Mouse (Mus musculus): ENCODE measurements at regions not wholly inside any gene's neighbourhood (a gene's known extent, or its start where the extent isn't known, plus 50 kb on each side); places are given as distances from the start of the nearest gene placed in this dataset.
A peak's percentile ranks its signal among the peaks of the same experiment; 100 is the strongest.
"Not testable (repeated sequence)": the region's sequence is repeated elsewhere in the genome, so short reads cannot be mapped to it uniquely, and the experiment has no call there.

- H3K4me3 ChIP-seq (replicated peaks): no peak overlapping the region
- no peaks in the 10 kb centered on the region for H3K9me3 ChIP-seq
- H3K36me3 ChIP-seq (replicated peaks; ENCODE audit: low read length): no peaks in the 10 kb centered on the region
- no peaks in the 10 kb centered on the region for H3K4me1 ChIP-seq
- no peaks in the 10 kb centered on the region for H3K27me3 ChIP-seq (replicated peaks)
- TF ChIP-seq GATA1 (IDR thresholded peaks at IDR 0.05; ENCODE audit: borderline replicate concordance, low read length) (no peak), FLI1 (IDR thresholded peaks at IDR 0.05; ENCODE audit: low read length) (no peak)
Observed at GRCm38 (mm10) chr13:89375526-89376474, 163.8 kb upstream of the Hapln1 start.

GRCm38 (mm10) chr13:89378365-89378764, 161.2 kb upstream of the Hapln1 start:
- Histone ChIP-seq H3K9me3 (no peaks in the 10 kb centered on the region), H3K36me3 (replicated peaks; ENCODE audit: low read length) (no peaks in the 10 kb centered on the region), H3K27me3 (replicated peaks) (no peaks in the 10 kb centered on the region), H3K4me1 (no peaks in the 10 kb centered on the region), H3K4me3 (replicated peaks) (no peak overlapping the region)
- TF ChIP-seq GATA1 (IDR thresholded peaks at IDR 0.05; ENCODE audit: borderline replicate concordance, low read length) (no peak), FLI1 (IDR thresholded peaks at IDR 0.05; ENCODE audit: low read length) (no peak)

- H3K4me3 ChIP-seq (replicated peaks); H3K4me1 ChIP-seq; H3K27me3 ChIP-seq (replicated peaks); H3K9me3 ChIP-seq; H3K36me3 ChIP-seq (replicated peaks; ENCODE audit: low read length): not testable (repeated sequence)
Observed at GRCm38 (mm10) chr13:89383619-89384190, 155.9 kb upstream of the Hapln1 start.

DNA sequence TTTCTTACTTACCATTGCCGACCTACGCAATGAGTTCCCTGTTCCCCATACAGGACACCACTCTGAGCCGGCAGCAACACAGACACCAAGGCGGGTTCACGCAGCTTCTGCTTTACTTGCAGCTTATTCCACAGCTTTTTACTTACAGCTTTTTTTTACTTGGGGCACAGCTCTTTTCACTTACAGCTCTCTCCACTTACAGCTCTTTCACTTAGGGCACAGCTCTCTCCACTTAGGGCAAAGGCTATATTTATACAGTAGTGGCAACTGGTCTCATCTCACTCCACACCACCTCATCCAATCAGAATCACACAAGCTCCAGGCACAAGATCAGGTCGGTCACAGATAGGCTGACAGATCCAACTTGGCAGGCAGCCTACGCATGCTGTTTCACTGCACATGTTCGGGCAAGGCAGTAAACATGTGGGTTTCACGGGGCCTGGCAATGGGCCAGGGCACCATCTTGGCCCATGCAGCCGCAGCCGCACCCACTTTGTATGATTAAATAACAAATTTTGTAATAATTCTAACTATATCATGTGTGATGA, 154.9 kb upstream of the Hapln1 start:
- no peak for TF ChIP-seq GATA1 (IDR thresholded peaks at IDR 0.05; ENCODE audit: borderline replicate concordance, low read length)
- TF ChIP-seq FLI1 (IDR thresholded peaks at IDR 0.05; ENCODE audit: low read length): no peak
- H3K27me3 ChIP-seq (replicated peaks): no peaks in the 10 kb centered on the region
- no peak overlapping the region for H3K4me3 ChIP-seq (replicated peaks)

GRCm38 (mm10) chr13:89387416-89387815, 152.2 kb upstream of the Hapln1 start:
- H3K9me3 ChIP-seq: no peaks in the 10 kb centered on the region
- no peak overlapping the region for H3K4me3 ChIP-seq (replicated peaks)
- TF ChIP-seq FLI1 (IDR thresholded peaks at IDR 0.05; ENCODE audit: low read length) (no peak), GATA1 (IDR thresholded peaks at IDR 0.05; ENCODE audit: borderline replicate concordance, low read length) (no peak)
- H3K36me3 ChIP-seq (replicated peaks; ENCODE audit: low read length): no peaks in the 10 kb centered on the region
- H3K27me3 ChIP-seq (replicated peaks): no peaks in the 10 kb centered on the region
- peaks cover 13% of the 10 kb centered on the region for H3K4me1 ChIP-seq

More for the DNA sequence above, 154.9 kb upstream of the Hapln1 start:
- Histone ChIP-seq H3K4me1 (peaks cover 13% of the 10 kb centered on the region), H3K36me3 (replicated peaks; ENCODE audit: low read length) (no peaks in the 10 kb centered on the region), H3K9me3 (no peaks in the 10 kb centered on the region)

DNA sequence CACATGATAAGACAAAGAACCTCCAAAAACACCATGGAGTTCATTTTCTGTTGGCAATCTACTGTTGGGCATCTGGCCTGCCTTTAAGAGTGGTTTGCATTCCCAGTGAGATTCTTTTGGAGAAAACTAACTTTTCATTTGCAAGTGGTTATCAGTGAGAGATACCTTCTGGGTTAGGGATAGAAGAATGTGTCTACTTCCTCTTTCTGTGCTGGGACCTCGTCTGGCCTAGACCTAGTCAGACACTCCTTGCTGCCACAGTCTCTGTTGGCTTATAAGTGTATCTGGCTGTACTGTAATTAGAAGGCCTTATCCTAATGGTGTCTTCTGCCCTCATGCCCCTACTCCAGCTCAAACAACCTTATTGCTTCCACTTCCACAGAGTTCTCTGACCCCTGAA, 150.4 kb upstream of the Hapln1 start:
- no peaks in the 10 kb centered on the region for H3K36me3 ChIP-seq (replicated peaks; ENCODE audit: low read length)
- TF ChIP-seq GATA1 (IDR thresholded peaks at IDR 0.05; ENCODE audit: borderline replicate concordance, low read length) (no peak), FLI1 (IDR thresholded peaks at IDR 0.05; ENCODE audit: low read length) (no peak)
- no peak overlapping the region for H3K4me3 ChIP-seq (replicated peaks)
- H3K4me1 ChIP-seq: peaks cover 13% of the 10 kb centered on the region
- H3K27me3 ChIP-seq (replicated peaks): no peaks in the 10 kb centered on the region
- no peaks in the 10 kb centered on the region for H3K9me3 ChIP-seq

DNA sequence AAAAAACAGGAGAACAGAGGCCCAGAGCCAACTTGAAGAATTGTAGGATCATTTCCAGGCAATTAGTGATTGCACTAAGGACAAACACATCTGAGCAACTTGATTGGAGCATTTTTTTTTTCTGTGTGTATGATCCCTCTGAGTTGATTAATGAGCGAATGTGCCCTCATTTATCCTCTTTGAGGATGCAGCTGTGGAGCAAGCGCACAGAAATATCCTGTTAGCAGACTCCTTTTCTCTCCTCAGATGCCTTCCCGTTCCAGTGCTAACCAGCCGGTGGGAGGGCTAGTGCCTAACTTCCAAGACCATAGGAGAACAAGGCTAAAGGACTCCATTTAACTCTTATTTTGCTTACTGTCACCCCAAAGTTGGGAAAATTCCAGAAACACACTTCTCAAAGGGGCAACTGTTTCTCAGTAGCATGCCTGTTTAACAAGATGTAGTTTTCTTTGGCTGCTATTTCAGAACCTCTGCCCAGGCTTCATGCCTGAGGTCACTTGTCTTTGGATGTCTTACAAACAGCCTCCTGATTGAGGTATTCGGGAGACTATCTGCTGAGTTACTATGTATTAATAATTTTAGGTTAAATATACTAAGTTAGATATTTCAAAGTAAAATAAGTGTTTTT, 144.8 kb upstream of the Hapln1 start:
- Histone ChIP-seq H3K9me3 (no peaks in the 10 kb centered on the region), H3K36me3 (replicated peaks; ENCODE audit: low read length) (no peaks in the 10 kb centered on the region), H3K27me3 (replicated peaks) (no peaks in the 10 kb centered on the region), H3K4me1 (peaks cover 6% of the 10 kb centered on the region; the same call in 1 of the 2 replicates), H3K4me3 (replicated peaks) (no peak overlapping the region)
- TF ChIP-seq FLI1 (IDR thresholded peaks at IDR 0.05; ENCODE audit: low read length): no peak
- no peak for TF ChIP-seq GATA1 (IDR thresholded peaks at IDR 0.05; ENCODE audit: borderline replicate concordance, low read length)

DNA sequence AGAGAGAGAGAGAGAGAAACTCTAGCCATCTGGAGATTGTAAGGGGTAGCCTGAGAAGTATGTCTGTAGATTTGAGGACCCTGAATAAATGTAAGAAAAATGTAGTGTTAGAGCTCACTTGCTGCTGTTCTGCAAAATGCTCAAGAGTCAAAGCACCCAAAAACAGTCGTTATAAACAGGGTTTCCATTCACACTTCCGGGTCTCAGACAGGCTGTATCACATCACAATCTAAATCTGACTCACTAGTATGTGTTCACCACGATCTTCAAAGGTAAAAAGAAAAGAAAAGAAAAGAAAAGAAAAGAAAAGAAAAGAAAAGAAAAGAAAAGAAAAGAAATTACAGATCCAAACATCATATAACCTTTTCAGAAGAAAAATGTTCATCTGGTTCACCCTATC, 143.7 kb upstream of the Hapln1 start:
- H3K27me3 ChIP-seq (replicated peaks): no peaks in the 10 kb centered on the region
- TF ChIP-seq FLI1 (IDR thresholded peaks at IDR 0.05; ENCODE audit: low read length): no peak
- no peak for TF ChIP-seq GATA1 (IDR thresholded peaks at IDR 0.05; ENCODE audit: borderline replicate concordance, low read length)
- H3K9me3 ChIP-seq: no peaks in the 10 kb centered on the region
- H3K4me3 ChIP-seq (replicated peaks): no peak overlapping the region
- peaks cover 6% of the 10 kb centered on the region for H3K4me1 ChIP-seq
- no peaks in the 10 kb centered on the region for H3K36me3 ChIP-seq (replicated peaks; ENCODE audit: low read length)

GRCm38 (mm10) chr13:89401084-89401671, 138.4 kb upstream of the Hapln1 start:
- Histone ChIP-seq H3K4me3 (replicated peaks) (peak overlapping the region; percentile 38), H3K36me3 (replicated peaks; ENCODE audit: low read length) (no peaks in the 10 kb centered on the region), H3K4me1 (peaks cover 12% of the 10 kb centered on the region), H3K9me3 (no peaks in the 10 kb centered on the region), H3K27me3 (replicated peaks) (no peaks in the 10 kb centered on the region)
- TF ChIP-seq GATA1 (IDR thresholded peaks at IDR 0.05; ENCODE audit: borderline replicate concordance, low read length) (no peak), FLI1 (IDR thresholded peaks at IDR 0.05; ENCODE audit: low read length) (no peak)
